Mouse (Mus musculus) layer of hippocampus, postnatal 36 days (tissue): Measurements from ENCODE around the gene Olfr1288. TPM values are rescaled to one million over a fixed set of nuclear protein-coding genes. Genes with fewer than 3 reads are reported as not detected.

Experiments used
- DNase-seq, 2 experiments: peaks; one replicate each; pipeline ENCODE4 v3.0.0; 2022
- total RNA-seq, 2 experiments: library from RNA; stranded (reverse); gene quantifications; 2 replicates each; pipeline ENCODE4 v1.2.3; 2021

Olfr1288 gene
- total RNA-seq: not detected

- DNase-seq: no peak
These were observed at the start of gene Olfr1288 for GRCm38 (mm10) chr2:111473801-111474200. Gene Olfr1288 (plus strand): TSS chr2:111474101.

DNA sequence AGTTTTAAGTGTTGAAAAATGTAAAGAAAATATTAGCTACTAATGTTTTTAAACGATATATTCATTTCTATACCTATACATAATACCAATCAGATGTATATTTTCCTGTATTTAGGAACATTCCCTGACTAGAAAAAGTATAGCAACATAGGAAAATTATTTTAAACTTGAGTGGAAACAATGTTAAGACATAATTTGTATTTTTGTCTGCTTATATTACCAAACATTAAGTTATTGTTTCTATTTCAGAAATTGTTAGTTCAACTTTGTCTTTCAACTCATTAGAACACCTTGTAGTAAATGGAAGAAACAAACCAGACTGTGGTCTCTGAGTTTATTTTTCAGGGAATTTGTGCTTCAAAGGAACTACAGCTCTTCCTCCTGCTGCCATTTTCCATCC, 25.1 kb upstream of the Olfr1288 start, which contains the start of gene Olfr1287:
TSS of gene Olfr1287 (plus strand) at position 301 of the 400 bp plus-strand sequence.
- DNase-seq: no peak

DNA sequence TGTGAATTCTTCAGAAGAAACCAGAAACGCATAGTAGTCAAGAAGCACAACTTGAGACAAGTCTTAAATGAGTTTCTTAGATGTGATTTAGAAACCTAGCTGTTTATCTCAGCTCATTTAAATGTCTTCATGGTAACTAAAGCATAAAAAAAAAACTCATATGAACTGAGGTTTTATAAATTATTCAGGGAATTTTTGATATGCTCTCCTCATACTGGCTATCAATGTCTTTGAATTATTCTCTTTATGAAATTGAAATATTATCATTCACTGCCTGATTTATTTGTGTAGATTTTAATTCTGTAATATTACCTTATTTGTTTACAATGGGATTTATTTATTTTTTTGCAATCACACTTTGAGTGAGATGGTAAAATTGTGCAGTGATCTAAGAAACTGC, 6.6 kb downstream of the Olfr1288 start, which contains the start of gene Olfr1289:
TSS of gene Olfr1289 (plus strand) at position 301 of the 400 bp plus-strand sequence.
- DNase-seq: no peak

DNA sequence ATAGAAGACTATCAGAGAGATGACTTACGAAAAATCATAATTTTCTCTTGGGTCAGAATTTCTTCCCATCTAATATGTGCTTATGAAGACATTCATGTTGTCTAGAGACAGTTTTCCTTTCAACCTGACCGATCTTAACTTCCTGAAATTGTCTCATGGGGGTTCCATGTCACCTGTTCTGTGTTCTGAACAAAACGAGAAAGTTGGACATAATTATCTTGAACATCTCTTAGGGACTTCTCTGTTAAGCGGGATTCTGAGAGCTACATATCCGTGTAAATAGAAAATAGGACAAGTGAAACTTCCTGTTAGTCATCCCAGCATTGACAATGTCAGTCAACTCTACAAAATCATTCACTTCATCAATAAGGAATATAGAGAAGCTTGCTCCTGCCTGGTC, 19.8 kb downstream of the Olfr1288 start, which contains the start of gene Olfr1290:
TSS of gene Olfr1290 (minus strand) at position 101 of the 400 bp plus-strand sequence.
- DNase-seq: no peak

DNA sequence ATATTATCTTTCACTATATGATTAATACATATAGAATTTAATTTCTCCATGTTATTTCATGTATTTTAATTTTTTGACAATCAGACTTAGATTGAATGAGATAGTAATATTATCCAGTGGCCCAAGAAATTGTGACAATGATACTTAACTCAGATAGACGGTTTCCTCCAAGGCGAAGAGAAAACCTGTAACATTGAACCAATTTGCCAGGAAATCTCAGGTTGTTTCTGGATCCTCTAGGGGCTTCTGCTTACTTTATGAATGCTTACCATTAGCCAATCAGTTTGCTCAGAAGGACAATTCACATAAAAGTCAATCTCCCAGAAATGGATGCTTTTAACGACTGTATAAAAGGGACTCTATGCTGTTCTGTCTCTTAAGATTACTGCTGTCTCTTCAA, 23.0 kb downstream of the Olfr1288 start, which contains the start of gene Olfr1291-ps1:
TSS of gene Olfr1291-ps1 (plus strand) at position 301 of the 400 bp plus-strand sequence.
- no peak for DNase-seq

DNA sequence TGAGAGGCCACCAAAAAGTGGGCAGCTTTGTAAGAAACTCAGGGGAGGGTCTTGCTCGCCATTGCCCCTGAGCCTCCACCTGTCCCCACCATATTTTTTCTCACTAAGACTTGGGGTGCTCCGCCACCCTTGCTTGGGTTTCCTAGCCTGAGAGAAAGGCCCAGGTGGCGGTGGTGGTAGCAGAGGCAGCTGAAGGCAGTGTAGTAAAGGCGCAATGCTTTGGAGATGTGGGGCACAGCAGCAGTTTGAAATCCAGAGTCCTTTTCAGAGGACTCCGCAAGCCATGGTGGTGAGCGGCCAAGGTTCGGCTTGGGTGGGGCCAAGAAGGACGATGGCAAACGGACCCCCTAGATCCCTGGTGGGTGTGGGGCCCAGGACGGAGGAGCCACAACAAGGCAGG, 43.5 kb downstream of the Olfr1288 start:
- DNase-seq: no peak

DNA sequence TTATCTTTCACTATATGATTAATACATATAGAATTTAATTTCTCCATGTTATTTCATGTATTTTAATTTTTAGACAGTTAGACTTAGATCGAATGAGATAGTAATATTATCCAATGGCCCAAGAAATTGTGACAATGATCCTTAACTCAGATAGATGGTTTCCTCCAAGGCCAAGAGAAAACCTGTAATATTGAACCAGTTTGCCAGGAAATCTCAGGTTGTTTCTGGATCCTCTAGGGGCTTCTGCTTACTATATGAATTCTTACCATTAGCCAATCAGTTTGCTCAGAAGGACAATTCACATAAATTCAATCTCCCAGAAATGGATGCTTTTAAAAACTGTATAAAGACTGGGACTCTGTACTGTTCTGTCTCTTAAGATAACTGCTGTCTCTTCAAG, 51.0 kb downstream of the Olfr1288 start, which contains the start of gene Olfr1293-ps:
TSS of gene Olfr1293-ps (plus strand) at position 301 of the 400 bp plus-strand sequence.
- DNase-seq: no peak

Other genes starting within 250 kb of the Olfr1288 start
- not detected for gene 4930430A15Rik, start 244.5 kb upstream of the Olfr1288 start, total RNA-seq
- not detected for gene Olfr1275, start 238.8 kb upstream of the Olfr1288 start, total RNA-seq
- gene Olfr1276, start 219.6 kb upstream of the Olfr1288 start, total RNA-seq: not detected
- not detected for gene Olfr1277, start 200.0 kb upstream of the Olfr1288 start, total RNA-seq
- gene Olfr1278, start 184.0 kb upstream of the Olfr1288 start, total RNA-seq: not detected
- not detected for gene Olfr1279, start 173.5 kb upstream of the Olfr1288 start, total RNA-seq
- not detected for gene Olfr1280, start 160.1 kb upstream of the Olfr1288 start, total RNA-seq
- gene Olfr1281, start 147.6 kb upstream of the Olfr1288 start, total RNA-seq: not detected
- gene Olfr1282, start 138.0 kb upstream of the Olfr1288 start, total RNA-seq: not detected
- gene Olfr1283, start 107.3 kb upstream of the Olfr1288 start, total RNA-seq: not detected
- gene Olfr1284, start 98.6 kb upstream of the Olfr1288 start, total RNA-seq: not detected
- gene Olfr1286, start 51.0 kb upstream of the Olfr1288 start, total RNA-seq: not detected
- not detected for gene Olfr1287, start 25.0 kb upstream of the Olfr1288 start, total RNA-seq
- gene Olfr1289, start 6.7 kb downstream of the Olfr1288 start, total RNA-seq: not detected
- gene Olfr1290, start 19.7 kb downstream of the Olfr1288 start, total RNA-seq: not detected
- not detected for gene Olfr1291-ps1, start 23.1 kb downstream of the Olfr1288 start, total RNA-seq
- gene Olfr1293-ps, start 51.1 kb downstream of the Olfr1288 start, total RNA-seq: not detected
- gene Olfr1294, start 66.2 kb downstream of the Olfr1288 start, total RNA-seq: not detected
- gene Olfr1295, start 95.6 kb downstream of the Olfr1288 start, total RNA-seq: not detected
- not detected for gene Olfr1297, start 152.4 kb downstream of the Olfr1288 start, total RNA-seq
- not detected for gene Olfr1298, start 175.1 kb downstream of the Olfr1288 start, total RNA-seq
- not detected for gene Olfr1299, start 187.3 kb downstream of the Olfr1288 start, total RNA-seq